15 mouse cellular contexts compared by ENCODE assay signal in genomic region chr1:93207536-93208064, GRCm38 (mm10). TPM values are rescaled to one million over a fixed set of nuclear protein-coding genes. Genes with fewer than 3 reads are reported as not detected.
DNase-seq lines count a peak whose midpoint lies in the region; ATAC-seq and TF ChIP-seq lines count a peak whose summit lies in the region.
"Had no signal": no experiment of that assay in that cellular context is flagged by ENCODE, and none has a peak within 500 bp of the region (broad histone marks: within the 10 kb centered on the region; RNA-seq: fewer than 3 reads in every experiment).

No protein-coding gene starts in this region.

- ATAC-seq in liver, embryonic 12.5 days = 0 out of 2 replicates have a peak, but pooled peaks have one; percentile 27
- ATAC-seq in liver, embryonic 11.5 days (replicated peaks; ENCODE audit: low FRiP score) = no peak

- no peak for TF ChIP-seq CTCF in gastrocnemius, adult 2 months (IDR thresholded peaks at IDR 0.05)

- no peaks in the 10 kb centered on the region for H3K36me3 ChIP-seq in liver, embryonic 12.5 days
- H3K36me3 ChIP-seq in liver, embryonic 11.5 days (ENCODE audit: control insufficient read depth, insufficient read depth, low read length) = no peaks in the 10 kb centered on the region
- no peaks in the 10 kb centered on the region for H3K36me3 ChIP-seq in limb, embryonic 10.5 days
- H3K36me3 ChIP-seq: hindbrain, embryonic 15.5 days had no signal

- peak; percentile 41 for DNase-seq in gastrocnemius, adult 2 months
- no peak for DNase-seq in gastrocnemius, postnatal 10 days
- no peak for DNase-seq in liver, embryonic 11.5 days (ENCODE audit: low spot score)
- DNase-seq in adipocyte (ENCODE audit: low spot score) = peak; percentile 22
- no peak for DNase-seq in limb, embryonic 10.5 days (ENCODE audit: low spot score)
- no peak for DNase-seq in embryo, embryonic 9.5 days (ENCODE audit: extremely low spot score)
- no peak for DNase-seq in ovary, postnatal 10 days (ENCODE audit: low spot score)
- DNase-seq: cerebellum, adult 18-20 months; thymus, postnatal 36 days had no signal

- no peak overlapping the region for H3K4me2 ChIP-seq in liver, embryonic 12.5 days
- no peak overlapping the region for H3K4me2 ChIP-seq in liver, embryonic 11.5 days
- H3K4me2 ChIP-seq: hindbrain, embryonic 15.5 days had no signal

- H3K9me3 ChIP-seq in liver, embryonic 12.5 days (replicated peaks) = no peaks in the 10 kb centered on the region
- no peaks in the 10 kb centered on the region for H3K9me3 ChIP-seq in liver, embryonic 11.5 days (ENCODE audit: control insufficient read depth, low read length)
- H3K9me3 ChIP-seq in limb, embryonic 10.5 days (replicated peaks) = no peaks in the 10 kb centered on the region
- H3K9me3 ChIP-seq: hindbrain, embryonic 15.5 days had no signal

- H3K27me3 ChIP-seq in liver, embryonic 12.5 days (replicated peaks) = no peaks in the 10 kb centered on the region
- H3K27me3 ChIP-seq in liver, embryonic 11.5 days (replicated peaks; ENCODE audit: control insufficient read depth, insufficient read depth, low read length) = no peaks in the 10 kb centered on the region
- H3K27me3 ChIP-seq in limb, embryonic 10.5 days (ENCODE audit: low read depth, poor library complexity, severe bottlenecking) = no peaks in the 10 kb centered on the region
- H3K27me3 ChIP-seq: hindbrain, embryonic 15.5 days had no signal

- H3K4me1 ChIP-seq in liver, embryonic 12.5 days = no peaks in the 10 kb centered on the region
- no peaks in the 10 kb centered on the region; the same call in 1 of the 2 replicates for H3K4me1 ChIP-seq in liver, embryonic 11.5 days (replicated peaks; ENCODE audit: control insufficient read depth, insufficient read depth, low read length)
- H3K4me1 ChIP-seq in limb, embryonic 10.5 days = peaks cover 70% of the 10 kb centered on the region

- no peak overlapping the region for H3K27ac ChIP-seq in gastrocnemius, adult 2 months
- no peak overlapping the region for H3K27ac ChIP-seq in liver, embryonic 12.5 days
- H3K27ac ChIP-seq in liver, embryonic 11.5 days (ENCODE audit: low read depth, low read length) = no peak overlapping the region
- H3K27ac ChIP-seq in limb, embryonic 10.5 days = peak overlapping the region; percentile 58; the same call in 1 of the 2 replicates
- H3K27ac ChIP-seq: hindbrain, embryonic 15.5 days had no signal

- intact Hi-C loops in gastrocnemius, adult 2 months (cut with DNase I) = no loop called here

- WGBS in liver, embryonic 12.5 days (ENCODE audit: insufficient replicate concordance) = 80% methylated on average over 4 of the region's 4 CpGs
- 76% methylated on average over 4 of the region's 4 CpGs for WGBS in liver, embryonic 11.5 days
- WGBS in limb, embryonic 10.5 days = 93% methylated on average over 4 of the region's 4 CpGs

- no peak overlapping the region for H3K4me3 ChIP-seq in gastrocnemius, adult 2 months
- H3K4me3 ChIP-seq in liver, embryonic 12.5 days = no peak overlapping the region
- no peak overlapping the region for H3K4me3 ChIP-seq in liver, embryonic 11.5 days (ENCODE audit: low read depth, low read length)
- H3K4me3 ChIP-seq in limb, embryonic 10.5 days = no peak overlapping the region
- H3K4me3 ChIP-seq: hindbrain, embryonic 15.5 days had no signal

- H3K9ac ChIP-seq in liver, embryonic 12.5 days = no peak overlapping the region
- no peak overlapping the region for H3K9ac ChIP-seq in liver, embryonic 11.5 days (ENCODE audit: low read depth, low read length)
- H3K9ac ChIP-seq: hindbrain, embryonic 15.5 days had no signal

RNA-seq across cellular contexts. Expression of gene Sned1, which starts 28.0 kb away (rescaled TPM):
- 1 to 10 TPM; 5.1 to 5.4 TPM for total RNA-seq in gastrocnemius, adult 2 months (2021)
- 1 to 10 TPM; 5.9 to 9.7 TPM for total RNA-seq in gastrocnemius, postnatal 10 days (2021)
- 0.52 and 1.4 TPM in 2 replicates for polyA plus RNA-seq in liver, embryonic 12.5 days (2016; fragmentation: Nextera tagmentation; extraction: Ambion mirVana)
- 0.61 and 2.3 TPM in 2 replicates for polyA plus RNA-seq in liver, embryonic 11.5 days (2014; fragmentation: Nextera tagmentation; extraction: Ambion mirVana)
- 12.0 and 27.8 TPM in 2 replicates for polyA plus RNA-seq in limb, embryonic 10.5 days (2016; fragmentation: Nextera tagmentation; extraction: Ambion mirVana)

RNA-seq across cellular contexts. Expression of gene Crocc2, which starts 39.1 kb away (rescaled TPM):
- not detected for total RNA-seq in gastrocnemius, adult 2 months (2021)
- under 1 TPM in 1 of 2 experiments, not detected in 1; 0.05 TPM for total RNA-seq in gastrocnemius, postnatal 10 days (2021)
- polyA plus RNA-seq in liver, embryonic 12.5 days (2016; fragmentation: Nextera tagmentation; extraction: Ambion mirVana) = 0.02 and 0.04 TPM in 2 replicates
- 0.09 and 0.16 TPM in 2 replicates for polyA plus RNA-seq in liver, embryonic 11.5 days (2014; fragmentation: Nextera tagmentation; extraction: Ambion mirVana)
- polyA plus RNA-seq in limb, embryonic 10.5 days (2016; fragmentation: Nextera tagmentation; extraction: Ambion mirVana) = 0.33 and 0.34 TPM in 2 replicates
- total RNA-seq: gastrocnemius, adult 8-10 months; liver, adult 2 months had no signal
- polyA plus RNA-seq: liver, adult 2 months had no signal

RNA-seq across cellular contexts. Expression of gene 2310007B03Rik, which starts 46.9 kb away (rescaled TPM):
- not detected for total RNA-seq in gastrocnemius, adult 2 months (2021)
- not detected for total RNA-seq in gastrocnemius, postnatal 10 days (2021)
- polyA plus RNA-seq in liver, embryonic 12.5 days (2016; fragmentation: Nextera tagmentation; extraction: Ambion mirVana) = not detected in 2 replicates
- 0.07 TPM in 1 of 2 replicates, not detected in the other for polyA plus RNA-seq in liver, embryonic 11.5 days (2014; fragmentation: Nextera tagmentation; extraction: Ambion mirVana)
- 0.74 and 1.4 TPM in 2 replicates for polyA plus RNA-seq in limb, embryonic 10.5 days (2016; fragmentation: Nextera tagmentation; extraction: Ambion mirVana)
- total RNA-seq: adrenal gland, postnatal 36 days; gastrocnemius, adult 8-10 months; layer of hippocampus, adult 18-20 months; liver, adult 2 months had no signal

Comparison
In these comparisons a context has a peak if more than half of its experiments do, and no peak if none do; other contexts are left out.
1. DNase-seq: peak in gastrocnemius, adult 2 months (single experiment) and adipocyte (single experiment); none in gastrocnemius, postnatal 10 days (single experiment), liver, embryonic 11.5 days (single experiment), limb, embryonic 10.5 days (single experiment), embryo, embryonic 9.5 days (single experiment) and ovary, postnatal 10 days (single experiment).